Mouse (Mus musculus) liver, embryonic 15.5 days (tissue): ENCODE data around the gene Adamts3. TPM values are rescaled to one million over a fixed set of nuclear protein-coding genes. Genes with fewer than 3 reads are reported as not detected.

Experiments used
- ATAC-seq: fragments of 200-750 bp; cut with Nextera tagmentation; 2 replicates; pipeline ENCODE4 v1.8.0; 2017; ENCODE audit warnings: moderate number of reproducible peaks, mild to moderate bottlenecking, moderate library complexity; ENCODE audit not compliant: insufficient read depth
- H3K27ac ChIP-seq: fragments of 300-500 bp; sonication (generic); replicated peaks from 2 replicates; pipeline ENCODE4 v1.5.1; 2015; ENCODE audit warnings: mild to moderate bottlenecking, inconsistent platforms
- H3K27me3 ChIP-seq: fragments of 300-500 bp; sonication (generic); 2 replicates; pipeline ENCODE4 v1.6.1; 2015; ENCODE audit warnings: mild to moderate bottlenecking, inconsistent platforms
- H3K36me3 ChIP-seq: fragments of 300-500 bp; sonication (generic); replicated peaks from 2 replicates; pipeline ENCODE4 v1.6.1; 2015; ENCODE audit warnings: moderate library complexity, mild to moderate bottlenecking, inconsistent platforms
- H3K4me1 ChIP-seq: fragments of 300-500 bp; sonication (generic); replicated peaks from 2 replicates; pipeline ENCODE4 v1.6.1; 2015; ENCODE audit warnings: inconsistent platforms
- H3K4me2 ChIP-seq: fragments of 300-500 bp; sonication (generic); 2 replicates; pipeline ENCODE4 v1.6.1; 2015; ENCODE audit warnings: moderate library complexity, mild to moderate bottlenecking, inconsistent platforms
- H3K4me3 ChIP-seq: fragments of 300-500 bp; sonication (generic); replicated peaks from 2 replicates; pipeline ENCODE4 v1.5.1; 2015; ENCODE audit warnings: mild to moderate bottlenecking, inconsistent platforms
- H3K9ac ChIP-seq: fragments of 300-500 bp; sonication (generic); 2 replicates; pipeline ENCODE4 v1.6.1; 2015; ENCODE audit warnings: moderate library complexity, mild to moderate bottlenecking, inconsistent platforms
- H3K9me3 ChIP-seq: fragments of 300-500 bp; sonication (generic); replicated peaks from 2 replicates; pipeline ENCODE4 v1.6.1; 2016; ENCODE audit warnings: inconsistent platforms
- WGBS: fragments of 180-500 bp; shearing (Covaris S2); methylation state at CpG from one replicate; pipeline ENCODE4 v1.1.7; 2015; ENCODE audit warnings: mixed read lengths; ENCODE audit not compliant: insufficient replicate concordance; 5-methylcytosine and 5-hydroxymethylcytosine counted together
- polyA plus RNA-seq: library from polyadenylated mRNA; unstranded; fragments of >200 nt; fragmentation: Nextera tagmentation; extraction: Ambion mirVana; gene quantifications from 2 replicates; pipeline ENCODE4 v1.2.1, GENCODE M21; 2015

The Adamts3 gene
- polyA plus RNA-seq, result 0.63 and 0.75 TPM in 2 replicates

GRCm38 (mm10) chr5:89883051-89883907, at the start of gene Adamts3:
Gene Adamts3 (minus strand): TSS chr5:89883334.
- Histone ChIP-seq H3K4me1 (peaks cover 22% of the 10 kb centered on the region), H3K27me3 (peaks cover 7% of the 10 kb centered on the region; the same call in 1 of the 2 replicates), H3K4me3 (peak within 1 kb of the TSS; percentile 65), H3K4me2 (peak within 1 kb of the TSS; percentile 94), H3K9ac (peak within 1 kb of the TSS; percentile 56), H3K36me3 (no peaks in the 10 kb centered on the region), H3K9me3 (no peaks in the 10 kb centered on the region), H3K27ac (peak within 1 kb of the TSS; percentile 54; the same call in 1 of the 2 replicates)
- peak; percentile 63 for ATAC-seq
- WGBS, result 1% methylated on average over 63 of the region's 78 CpGs

DNA sequence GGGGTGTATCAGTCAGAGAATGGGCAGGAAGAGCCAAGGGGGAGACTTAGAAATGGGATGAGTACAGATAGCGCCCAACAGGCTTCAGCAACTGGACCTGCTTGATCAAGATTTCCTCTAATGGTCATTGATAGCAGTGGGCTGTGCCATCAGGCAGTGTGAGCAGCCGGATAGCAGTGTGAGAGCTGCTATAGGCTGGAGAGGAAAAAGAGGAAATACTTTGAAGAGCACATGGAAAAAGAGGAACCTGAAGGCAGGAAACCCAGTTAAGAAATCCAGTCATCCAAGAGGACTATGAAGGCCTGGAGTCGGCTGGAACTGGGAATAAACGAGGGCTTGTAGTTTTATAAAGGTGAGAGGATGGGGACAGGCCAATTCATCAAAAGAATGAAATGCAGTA, 48.4 kb upstream of the Adamts3 start:
- no peak for ATAC-seq
- 34% methylated on average over 4 of the region's 4 CpGs for WGBS
- Histone ChIP-seq H3K4me3 (no peak overlapping the region), H3K4me2 (no peak overlapping the region), H3K4me1 (no peaks in the 10 kb centered on the region), H3K9me3 (no peaks in the 10 kb centered on the region), H3K36me3 (no peaks in the 10 kb centered on the region), H3K9ac (no peak overlapping the region), H3K27ac (no peak overlapping the region), H3K27me3 (no peaks in the 10 kb centered on the region)

DNA sequence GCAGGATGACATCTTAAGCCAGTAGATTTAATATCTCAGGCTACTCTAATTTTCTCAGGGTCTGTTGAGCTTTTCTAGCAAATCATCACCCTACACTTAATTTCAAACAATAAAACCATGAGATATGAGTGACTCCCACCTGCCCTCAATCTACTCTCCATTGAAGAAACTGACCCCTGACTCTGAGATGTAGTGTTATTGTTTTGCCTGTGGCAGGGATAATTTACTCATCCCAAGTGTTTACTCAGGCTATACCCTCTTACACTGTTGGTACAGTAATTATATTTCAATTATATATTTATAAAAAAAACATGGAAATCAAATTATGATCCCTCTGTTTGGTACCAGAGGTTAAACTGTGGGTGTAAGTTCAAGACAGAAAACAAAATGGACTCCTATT, 29.2 kb upstream of the Adamts3 start:
- no peak for ATAC-seq
- Histone ChIP-seq H3K27me3 (no peaks in the 10 kb centered on the region), H3K9ac (no peak overlapping the region), H3K27ac (no peak overlapping the region), H3K4me1 (no peaks in the 10 kb centered on the region), H3K4me2 (no peak overlapping the region), H3K36me3 (no peaks in the 10 kb centered on the region), H3K9me3 (no peaks in the 10 kb centered on the region), H3K4me3 (no peak overlapping the region)

DNA sequence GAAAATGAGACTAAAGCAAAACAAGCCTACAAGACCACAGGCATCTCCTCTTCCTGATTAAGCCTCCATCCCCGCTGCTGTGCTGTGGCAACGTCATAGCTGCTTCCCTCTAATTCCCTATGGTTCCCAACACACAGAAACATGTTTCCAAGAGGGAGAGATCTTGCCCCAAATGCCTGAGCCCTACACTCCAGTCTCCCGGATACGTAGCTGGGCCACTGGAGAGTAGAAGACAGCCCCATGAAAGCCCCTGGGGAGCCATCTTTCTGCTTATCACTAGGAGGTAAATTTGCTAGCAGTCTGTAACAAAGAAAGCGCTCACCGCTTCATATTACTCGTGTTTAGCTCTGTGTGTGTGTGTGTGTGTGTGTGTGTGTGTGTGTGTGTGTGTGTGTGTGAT, 28.8 kb upstream of the Adamts3 start:
- no peak for ATAC-seq
- WGBS, result 58% methylated on average over 7 of the region's 7 CpGs
- Histone ChIP-seq H3K27ac (no peak overlapping the region), H3K36me3 (no peaks in the 10 kb centered on the region), H3K27me3 (no peaks in the 10 kb centered on the region), H3K9me3 (no peaks in the 10 kb centered on the region), H3K4me3 (no peak overlapping the region), H3K4me2 (no peak overlapping the region), H3K9ac (no peak overlapping the region), H3K4me1 (no peaks in the 10 kb centered on the region)

DNA sequence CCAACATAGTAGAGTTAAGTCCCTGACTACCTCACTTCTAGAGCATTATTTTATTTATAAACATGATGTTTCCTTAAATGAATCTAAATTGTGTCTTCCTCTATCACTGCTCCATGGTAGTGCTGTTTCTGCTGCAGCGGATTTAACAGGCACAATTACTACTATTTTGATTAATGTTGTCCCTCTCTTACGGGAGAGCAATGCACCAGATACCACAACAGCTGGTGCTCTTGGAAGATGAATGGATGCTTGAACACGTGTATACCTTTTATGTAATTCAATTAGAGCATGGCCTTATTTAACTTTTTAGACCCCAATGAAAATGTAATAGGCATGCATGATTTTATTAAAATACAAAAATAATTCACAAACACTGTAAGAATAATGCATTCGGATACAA, 28.4 kb upstream of the Adamts3 start:
- Histone ChIP-seq H3K4me3 (no peak overlapping the region), H3K4me1 (no peaks in the 10 kb centered on the region), H3K4me2 (no peak overlapping the region), H3K27me3 (no peaks in the 10 kb centered on the region), H3K27ac (no peak overlapping the region), H3K9me3 (no peaks in the 10 kb centered on the region), H3K36me3 (no peaks in the 10 kb centered on the region), H3K9ac (no peak overlapping the region)
- 61% methylated on average over 4 of the region's 4 CpGs for WGBS
- no peak for ATAC-seq

DNA sequence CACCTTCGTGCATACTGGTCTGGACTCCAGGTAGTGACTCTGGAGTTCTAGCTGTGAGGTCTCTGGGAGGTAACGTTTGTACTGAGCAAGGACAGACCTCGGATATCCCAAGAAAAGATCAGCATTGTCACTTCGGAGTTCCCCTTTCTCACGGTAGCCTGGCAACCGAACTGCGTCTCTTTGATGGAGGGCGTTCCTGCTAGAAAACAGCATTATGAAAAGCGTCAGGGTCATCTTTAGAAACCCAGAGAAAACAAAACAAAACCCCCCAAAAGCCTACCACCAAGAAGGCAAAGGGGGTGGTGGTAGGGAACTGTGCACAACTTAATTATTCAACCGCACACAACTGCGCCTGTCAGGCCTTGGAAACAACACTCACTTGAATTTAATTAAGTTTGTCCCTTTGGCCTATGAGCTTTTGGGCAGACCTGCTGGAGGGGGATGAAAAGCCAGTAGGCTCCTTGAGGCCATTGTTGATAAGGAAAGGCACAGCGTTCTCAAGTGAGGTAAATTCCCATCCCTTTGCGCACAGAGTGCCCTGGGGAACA, 23.8 kb upstream of the Adamts3 start:
- ATAC-seq, result no peak
- Histone ChIP-seq H3K36me3 (no peaks in the 10 kb centered on the region), H3K9me3 (no peaks in the 10 kb centered on the region), H3K9ac (no peak overlapping the region), H3K27me3 (no peaks in the 10 kb centered on the region), H3K27ac (no peak overlapping the region), H3K4me2 (no peak overlapping the region), H3K4me3 (no peak overlapping the region), H3K4me1 (no peaks in the 10 kb centered on the region)
- WGBS, result 72% methylated on average over 13 of the region's 13 CpGs

GRCm38 (mm10) chr5:89901026-89901425, 17.9 kb upstream of the Adamts3 start:
- 69% methylated on average over 5 of the region's 5 CpGs for WGBS

GRCm38 (mm10) chr5:89897495-89897894, 14.4 kb upstream of the Adamts3 start:
- Histone ChIP-seq H3K27me3 (no peaks in the 10 kb centered on the region), H3K27ac (no peak overlapping the region), H3K4me1 (no peaks in the 10 kb centered on the region), H3K4me3 (no peak overlapping the region), H3K4me2 (no peak overlapping the region), H3K36me3 (no peaks in the 10 kb centered on the region), H3K9ac (no peak overlapping the region), H3K9me3 (no peaks in the 10 kb centered on the region)
- ATAC-seq, result no peak
- 50% methylated on average over 9 of the region's 9 CpGs for WGBS

More at GRCm38 (mm10) chr5:89901026-89901425, 17.9 kb upstream of the Adamts3 start:
- Histone ChIP-seq H3K27ac (no peak overlapping the region), H3K4me2 (no peak overlapping the region), H3K4me1 (no peaks in the 10 kb centered on the region), H3K4me3 (no peak overlapping the region), H3K9ac (no peak overlapping the region), H3K36me3 (no peaks in the 10 kb centered on the region), H3K27me3 (no peaks in the 10 kb centered on the region), H3K9me3 (no peaks in the 10 kb centered on the region)
- ATAC-seq, result no peak

- no peak for ATAC-seq
- H3K4me2 ChIP-seq, result no peak overlapping the region
- H3K4me3 ChIP-seq, result no peak overlapping the region
- 39% methylated on average over 7 of the region's 7 CpGs for WGBS
- H3K27ac ChIP-seq, result no peak overlapping the region
- no peaks in the 10 kb centered on the region for H3K27me3 ChIP-seq
- no peak overlapping the region for H3K9ac ChIP-seq
- no peaks in the 10 kb centered on the region for H3K9me3 ChIP-seq
- H3K4me1 ChIP-seq, result no peaks in the 10 kb centered on the region
- H3K36me3 ChIP-seq, result no peaks in the 10 kb centered on the region
Measured at GRCm38 (mm10) chr5:89895520-89895919, 12.4 kb upstream of the Adamts3 start.

GRCm38 (mm10) chr5:89884991-89885390, 1.9 kb upstream of the Adamts3 start:
- Histone ChIP-seq H3K4me1 (peaks cover 22% of the 10 kb centered on the region), H3K9me3 (no peaks in the 10 kb centered on the region), H3K27me3 (peaks cover 7% of the 10 kb centered on the region; the same call in 1 of the 2 replicates), H3K4me3 (no peak overlapping the region), H3K36me3 (no peaks in the 10 kb centered on the region), H3K4me2 (no peak overlapping the region), H3K9ac (no peak overlapping the region), H3K27ac (no peak overlapping the region)
- 52% methylated on average over 4 of the region's 4 CpGs for WGBS
- ATAC-seq, result no peak

GRCm38 (mm10) chr5:89883908-89884204, 722 bp upstream of the Adamts3 start:
- Histone ChIP-seq H3K9ac (0 out of 2 replicates have a peak overlapping the region, but pooled peaks have one; percentile 56), H3K4me2 (peak overlapping the region; percentile 94)
- ATAC-seq, result peak; percentile 30

More at GRCm38 (mm10) chr5:89883908-89884204, 722 bp upstream of the Adamts3 start:
- Histone ChIP-seq H3K4me3 (peak overlapping the region; percentile 65; the same call in 1 of the 2 replicates), H3K4me1 (peaks cover 22% of the 10 kb centered on the region), H3K27me3 (peaks cover 7% of the 10 kb centered on the region; the same call in 1 of the 2 replicates), H3K9me3 (no peaks in the 10 kb centered on the region), H3K36me3 (no peaks in the 10 kb centered on the region), H3K27ac (no peak overlapping the region)
- 2% methylated on average over 8 of the region's 8 CpGs for WGBS
